Mouse (Mus musculus) forebrain, embryonic 10.5 days (tissue): ENCODE measurements at regions not wholly inside any gene's neighbourhood (a gene's known extent, or its start where the extent isn't known, plus 50 kb on each side); places are given as distances from the start of the nearest gene placed in this dataset.

Experiments
- DNase-seq: peaks from one replicate; pipeline ENCODE4 v3.0.0-alpha.2; 2017; ENCODE audit warnings: low spot score; ENCODE audit errors: extremely low spot score
- H3K27ac ChIP-seq: fragments of 300-500 bp; sonication (generic); 2 replicates; pipeline ENCODE4 v1.5.1; 2016; ENCODE audit warnings: mild to moderate bottlenecking
- H3K27me3 ChIP-seq: fragments of 300-500 bp; sonication (generic); 2 replicates; pipeline ENCODE4 v1.6.1; 2016; ENCODE audit warnings: mild to moderate bottlenecking; ENCODE audit not compliant: poor library complexity, severe bottlenecking
- H3K36me3 ChIP-seq: fragments of 300-500 bp; sonication (generic); replicated peaks from 2 replicates; pipeline ENCODE4 v1.6.1; 2016; ENCODE audit warnings: mild to moderate bottlenecking, moderate library complexity
- H3K4me1 ChIP-seq: fragments of 300-500 bp; sonication (generic); 2 replicates; pipeline ENCODE4 v1.6.1; 2016
- H3K4me3 ChIP-seq: fragments of 300-500 bp; sonication (generic); 2 replicates; pipeline ENCODE4 v1.5.1; 2016; ENCODE audit warnings: mild to moderate bottlenecking, moderate library complexity
- H3K9me3 ChIP-seq: fragments of 300-500 bp; sonication (generic); 2 replicates; pipeline ENCODE4 v1.6.1; 2016; ENCODE audit warnings: mild to moderate bottlenecking, moderate library complexity
- WGBS: fragments of 180-500 bp; shearing (Covaris S2); methylation state at CpG from one replicate; pipeline ENCODE4 v1.1.7; 2016; 5-methylcytosine and 5-hydroxymethylcytosine counted together

- 97% methylated on average over 16 of the region's 16 CpGs for WGBS
- DNase-seq = no peak
Observed at GRCm38 (mm10) chr12:99643016-99643415, 79.6 kb upstream of the Foxn3 start.

GRCm38 (mm10) chr12:99642131-99642895, 78.9 kb upstream of the Foxn3 start:
- 87% methylated on average over 7 of the region's 7 CpGs for WGBS
- H3K27me3 ChIP-seq = peaks cover 35% of the 10 kb centered on the region
- H3K4me3 ChIP-seq = no peak overlapping the region
- H3K36me3 ChIP-seq = no peaks in the 10 kb centered on the region; the same call in 1 of the 2 replicates
- peaks cover 24% of the 10 kb centered on the region for H3K4me1 ChIP-seq
- H3K27ac ChIP-seq = no peak overlapping the region
- peaks cover 40% of the 10 kb centered on the region for H3K9me3 ChIP-seq
- no peak for DNase-seq

More at GRCm38 (mm10) chr12:99643016-99643415, 79.6 kb upstream of the Foxn3 start:
- Histone ChIP-seq H3K27ac (no peak overlapping the region), H3K4me3 (no peak overlapping the region), H3K27me3 (peaks cover 28% of the 10 kb centered on the region), H3K4me1 (peaks cover 24% of the 10 kb centered on the region), H3K36me3 (no peaks in the 10 kb centered on the region; the same call in 1 of the 2 replicates), H3K9me3 (peaks cover 40% of the 10 kb centered on the region)

- Histone ChIP-seq H3K4me3 (peak overlapping the region; percentile 44), H3K27ac (peak overlapping the region; percentile 79), H3K36me3 (no peaks in the 10 kb centered on the region; the same call in 1 of the 2 replicates), H3K9me3 (peaks cover 42% of the 10 kb centered on the region), H3K4me1 (peaks cover 24% of the 10 kb centered on the region), H3K27me3 (peaks cover 39% of the 10 kb centered on the region)
- WGBS = 27% methylated on average over 8 of the region's 9 CpGs
- peak; percentile 26 for DNase-seq
Observed at GRCm38 (mm10) chr12:99641278-99641677, 77.9 kb upstream of the Foxn3 start.

- Histone ChIP-seq H3K36me3 (no peaks in the 10 kb centered on the region; the same call in 1 of the 2 replicates), H3K9me3 (peaks cover 36% of the 10 kb centered on the region), H3K27ac (peak overlapping the region; percentile 79), H3K27me3 (peaks cover 39% of the 10 kb centered on the region), H3K4me1 (peaks cover 24% of the 10 kb centered on the region), H3K4me3 (peak overlapping the region; percentile 44)
- DNase-seq = peak; percentile 23
- 3% methylated on average over 18 of the region's 18 CpGs for WGBS
Observed at GRCm38 (mm10) chr12:99640214-99641151, 77.1 kb upstream of the Foxn3 start.

GRCm38 (mm10) chr12:99639847-99640213, 76.4 kb upstream of the Foxn3 start:
- H3K27me3 ChIP-seq = peaks cover 39% of the 10 kb centered on the region
- no peaks in the 10 kb centered on the region; the same call in 1 of the 2 replicates for H3K36me3 ChIP-seq
- peaks cover 24% of the 10 kb centered on the region for H3K4me1 ChIP-seq
- peak; percentile 47 for DNase-seq
- H3K4me3 ChIP-seq = peak overlapping the region; percentile 44
- WGBS = 5% methylated on average over 8 of the region's 8 CpGs
- peak overlapping the region; percentile 79 for H3K27ac ChIP-seq
- H3K9me3 ChIP-seq = peaks cover 30% of the 10 kb centered on the region

GRCm38 (mm10) chr12:99639118-99639517, 75.7 kb upstream of the Foxn3 start:
- Histone ChIP-seq H3K4me1 (peaks cover 24% of the 10 kb centered on the region), H3K36me3 (no peaks in the 10 kb centered on the region), H3K9me3 (peaks cover 22% of the 10 kb centered on the region), H3K4me3 (no peak overlapping the region), H3K27me3 (peaks cover 39% of the 10 kb centered on the region), H3K27ac (no peak overlapping the region)
- WGBS = 88% methylated on average over 3 of the region's 3 CpGs
- no peak for DNase-seq

GRCm38 (mm10) chr12:99637986-99638385, 74.6 kb upstream of the Foxn3 start:
- peaks cover 11% of the 10 kb centered on the region for H3K9me3 ChIP-seq
- peaks cover 24% of the 10 kb centered on the region for H3K4me1 ChIP-seq
- H3K36me3 ChIP-seq = no peaks in the 10 kb centered on the region
- WGBS = 88% methylated on average over 5 of the region's 5 CpGs
- no peak for DNase-seq
- peaks cover 39% of the 10 kb centered on the region for H3K27me3 ChIP-seq
- no peak overlapping the region for H3K4me3 ChIP-seq
- no peak overlapping the region for H3K27ac ChIP-seq

GRCm38 (mm10) chr12:99636234-99636633, 72.9 kb upstream of the Foxn3 start:
- peaks cover 2% of the 10 kb centered on the region; the same call in 1 of the 2 replicates for H3K9me3 ChIP-seq
- peaks cover 20% of the 10 kb centered on the region for H3K4me1 ChIP-seq
- DNase-seq = no peak

GRCm38 (mm10) chr12:99635361-99635760, 72.0 kb upstream of the Foxn3 start:
- Histone ChIP-seq H3K4me1 (peaks cover 11% of the 10 kb centered on the region), H3K9me3 (peaks cover 2% of the 10 kb centered on the region; the same call in 1 of the 2 replicates), H3K27ac (no peak overlapping the region), H3K36me3 (no peaks in the 10 kb centered on the region), H3K27me3 (peaks cover 30% of the 10 kb centered on the region), H3K4me3 (no peak overlapping the region)
- DNase-seq = no peak
- WGBS = 86% methylated on average over 4 of the region's 4 CpGs

More at GRCm38 (mm10) chr12:99636234-99636633, 72.9 kb upstream of the Foxn3 start:
- Histone ChIP-seq H3K36me3 (no peaks in the 10 kb centered on the region), H3K4me3 (no peak overlapping the region), H3K27me3 (peaks cover 33% of the 10 kb centered on the region), H3K27ac (no peak overlapping the region)
- 86% methylated on average over 3 of the region's 3 CpGs for WGBS

- Histone ChIP-seq H3K4me1 (peaks cover 7% of the 10 kb centered on the region), H3K27ac (no peak overlapping the region), H3K9me3 (peaks cover 2% of the 10 kb centered on the region; the same call in 1 of the 2 replicates), H3K4me3 (no peak overlapping the region), H3K36me3 (no peaks in the 10 kb centered on the region), H3K27me3 (peaks cover 32% of the 10 kb centered on the region)
- 93% methylated on average over 4 of the region's 4 CpGs for WGBS
- no peak for DNase-seq
Observed at GRCm38 (mm10) chr12:99634726-99635125, 71.3 kb upstream of the Foxn3 start.

- no peak for DNase-seq
- no peak overlapping the region for H3K27ac ChIP-seq
- WGBS = 94% methylated on average over 10 of the region's 10 CpGs
Observed at GRCm38 (mm10) chr12:99633678-99634077, 70.3 kb upstream of the Foxn3 start.

GRCm38 (mm10) chr12:99632988-99633387, 69.6 kb upstream of the Foxn3 start:
- H3K27ac ChIP-seq = no peak overlapping the region
- no peaks in the 10 kb centered on the region for H3K36me3 ChIP-seq
- H3K4me3 ChIP-seq = no peak overlapping the region
- H3K9me3 ChIP-seq = peaks cover 2% of the 10 kb centered on the region; the same call in 1 of the 2 replicates
- DNase-seq = no peak
- H3K4me1 ChIP-seq = peaks cover 16% of the 10 kb centered on the region
- 90% methylated on average over 6 of the region's 6 CpGs for WGBS
- peaks cover 20% of the 10 kb centered on the region for H3K27me3 ChIP-seq

More at GRCm38 (mm10) chr12:99633678-99634077, 70.3 kb upstream of the Foxn3 start:
- H3K36me3 ChIP-seq = no peaks in the 10 kb centered on the region
- peaks cover 27% of the 10 kb centered on the region for H3K27me3 ChIP-seq
- peaks cover 9% of the 10 kb centered on the region; the same call in 1 of the 2 replicates for H3K4me1 ChIP-seq
- no peak overlapping the region for H3K4me3 ChIP-seq
- peaks cover 2% of the 10 kb centered on the region; the same call in 1 of the 2 replicates for H3K9me3 ChIP-seq
